Mouse (Mus musculus) bone marrow macrophage, adult 2 months (primary cell): ENCODE data around the gene Arid4a.

Experiments used
- CTCF ChIP-seq: IDR thresholded peaks from 2 replicates; pipeline ENCODE4 v1.5.1; 2012; ENCODE audit warnings: low read depth, mild to moderate bottlenecking, low read length, moderate library complexity
- POLR2A ChIP-seq: IDR thresholded peaks from 2 replicates; pipeline ENCODE4 v1.6.1; 2012; ENCODE audit warnings: mild to moderate bottlenecking, low read depth, low read length, borderline replicate concordance

- TF ChIP-seq CTCF (no peak), POLR2A (no peak)
Measured at GRCm38 (mm10) chr12:71137686-71138085, 121.9 kb downstream of the Arid4a start.
